Mouse (Mus musculus) embryonic facial prominence, embryonic 13.5 days (tissue): ENCODE measurements at regions not wholly inside any gene's neighbourhood (a gene's known extent, or its start where the extent isn't known, plus 50 kb on each side); places are given as distances from the start of the nearest gene placed in this dataset.

Experiments used
- ATAC-seq: fragments of 200-750 bp; cut with Nextera tagmentation; 2 replicates; pipeline ENCODE4 v1.8.0; 2017; ENCODE audit warnings: low read depth; ENCODE audit not compliant: insufficient number of reproducible peaks, insufficient read depth, low FRiP score, low TSS enrichment
- H3K27ac ChIP-seq: fragments of 300-500 bp; sonication (generic); 2 replicates; pipeline ENCODE4 v1.5.1; 2015; ENCODE audit warnings: moderate library complexity, mild to moderate bottlenecking, inconsistent platforms
- H3K27me3 ChIP-seq: fragments of 300-500 bp; sonication (generic); 2 replicates; pipeline ENCODE4 v1.6.1; 2015; ENCODE audit warnings: mild to moderate bottlenecking, inconsistent platforms
- H3K36me3 ChIP-seq: fragments of 300-500 bp; sonication (generic); 2 replicates; pipeline ENCODE4 v1.6.1; 2015; ENCODE audit warnings: mild to moderate bottlenecking, inconsistent platforms
- H3K4me1 ChIP-seq: fragments of 300-500 bp; sonication (generic); 2 replicates; pipeline ENCODE4 v1.6.1; 2015; ENCODE audit warnings: inconsistent platforms
- H3K4me2 ChIP-seq: fragments of 300-500 bp; sonication (generic); 2 replicates; pipeline ENCODE4 v1.6.1; 2015; ENCODE audit warnings: moderate library complexity, mild to moderate bottlenecking, inconsistent platforms
- H3K4me3 ChIP-seq: fragments of 300-500 bp; sonication (generic); 2 replicates; pipeline ENCODE4 v1.5.1; 2015; ENCODE audit warnings: mild to moderate bottlenecking, inconsistent platforms
- H3K9ac ChIP-seq: fragments of 300-500 bp; sonication (generic); 2 replicates; pipeline ENCODE4 v1.6.1; 2015; ENCODE audit warnings: mild to moderate bottlenecking, inconsistent platforms
- H3K9me3 ChIP-seq: fragments of 300-500 bp; sonication (generic); 2 replicates; pipeline ENCODE4 v1.6.1; 2016; ENCODE audit warnings: inconsistent platforms
- WGBS: fragments of 180-500 bp; shearing (Covaris S2); methylation state at CpG from one replicate; pipeline ENCODE4 v1.1.7; 2015; ENCODE audit warnings: mixed read lengths; 5-methylcytosine and 5-hydroxymethylcytosine counted together

DNA sequence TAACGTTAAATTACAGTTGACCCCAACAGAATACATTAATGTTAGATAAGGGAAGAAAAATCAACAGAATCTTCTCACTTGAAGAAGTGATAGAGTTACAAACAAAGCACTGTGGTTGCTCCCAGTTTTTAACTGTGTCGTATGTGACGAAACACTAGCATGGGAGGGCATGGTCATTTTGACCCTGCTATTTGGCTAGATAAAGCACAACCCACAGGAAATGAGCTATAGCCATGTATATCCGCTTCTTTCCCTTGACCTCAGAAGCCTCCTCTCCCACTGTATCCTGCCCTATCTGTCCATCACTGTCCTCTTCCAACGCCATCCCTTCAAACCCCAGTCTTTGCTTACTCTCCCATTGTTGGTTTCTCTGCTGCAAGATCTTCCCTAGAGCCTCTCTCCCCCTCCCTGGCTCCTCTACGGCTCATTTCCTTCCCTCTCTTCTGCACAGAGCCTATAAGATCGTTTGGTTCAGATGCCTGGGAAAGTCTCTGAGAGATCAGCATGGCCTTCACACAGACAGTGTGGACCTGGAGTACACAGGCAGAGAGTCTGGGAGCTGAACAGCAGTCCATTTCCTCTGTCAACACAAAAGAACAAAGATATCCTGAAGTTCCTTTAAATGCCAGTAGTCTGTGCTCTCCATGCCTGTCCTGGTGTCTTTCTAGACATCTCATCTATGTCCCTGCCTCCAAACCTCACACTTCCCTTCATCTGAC, 82.5 kb upstream of the Basp1 start:
- no peaks in the 10 kb centered on the region for H3K27me3 ChIP-seq
- H3K4me3 ChIP-seq, result no peak overlapping the region
- H3K4me1 ChIP-seq, result peaks cover 12% of the 10 kb centered on the region; the same call in 1 of the 2 replicates
- H3K9ac ChIP-seq, result no peak overlapping the region
- no peak overlapping the region for H3K27ac ChIP-seq
- no peaks in the 10 kb centered on the region for H3K36me3 ChIP-seq
- H3K9me3 ChIP-seq, result no peaks in the 10 kb centered on the region
- WGBS, result 64% methylated on average over 7 of the region's 7 CpGs
- no peak overlapping the region for H3K4me2 ChIP-seq
- no peak for ATAC-seq

DNA sequence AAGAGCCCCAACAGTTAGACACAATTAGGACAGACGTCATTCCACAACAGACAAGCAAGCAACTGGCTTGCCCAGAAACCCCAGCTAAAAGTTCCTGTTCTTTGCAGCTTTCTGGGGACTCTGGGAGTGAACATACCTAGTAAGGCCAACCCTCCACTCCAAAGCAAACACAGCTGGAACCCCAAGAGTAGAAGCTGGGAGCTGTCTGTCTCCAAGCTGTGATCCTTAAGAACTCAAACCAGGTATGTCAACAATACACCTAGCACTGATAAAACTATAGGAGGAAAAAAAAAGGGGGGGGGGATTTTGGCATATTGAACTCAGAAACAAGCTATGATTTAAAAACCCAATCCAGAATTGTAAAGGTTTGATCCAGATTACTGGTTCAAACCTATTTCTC, 84.2 kb upstream of the Basp1 start:
- Histone ChIP-seq H3K36me3 (no peaks in the 10 kb centered on the region), H3K9ac (no peak overlapping the region), H3K9me3 (no peaks in the 10 kb centered on the region), H3K4me2 (no peak overlapping the region), H3K4me1 (peaks cover 8% of the 10 kb centered on the region; the same call in 1 of the 2 replicates), H3K4me3 (no peak overlapping the region), H3K27ac (no peak overlapping the region), H3K27me3 (no peaks in the 10 kb centered on the region)
- ATAC-seq, result no peak
- WGBS, result 38% methylated on average over 1 of the region's 1 CpGs

DNA sequence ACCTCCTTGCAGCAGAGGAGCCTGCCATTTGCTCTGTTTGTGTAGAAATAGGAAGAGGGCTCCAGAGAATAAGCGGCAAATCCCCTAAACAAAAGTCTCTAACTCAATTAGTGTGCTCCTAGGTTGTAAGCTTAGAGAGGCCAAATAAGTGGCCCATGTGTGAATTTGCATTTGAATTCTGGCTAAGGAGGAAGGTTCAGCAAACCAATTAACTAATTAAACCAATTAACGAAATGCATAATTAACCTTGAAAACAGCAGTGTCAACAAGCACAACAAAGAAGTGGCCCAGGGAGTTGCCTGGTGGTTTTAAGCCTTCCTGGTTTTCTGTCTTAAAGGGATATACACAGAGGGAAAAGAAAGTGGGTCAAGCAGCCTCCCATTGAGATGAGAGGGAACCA, 84.9 kb upstream of the Basp1 start:
- 29% methylated on average over 2 of the region's 2 CpGs for WGBS

DNA sequence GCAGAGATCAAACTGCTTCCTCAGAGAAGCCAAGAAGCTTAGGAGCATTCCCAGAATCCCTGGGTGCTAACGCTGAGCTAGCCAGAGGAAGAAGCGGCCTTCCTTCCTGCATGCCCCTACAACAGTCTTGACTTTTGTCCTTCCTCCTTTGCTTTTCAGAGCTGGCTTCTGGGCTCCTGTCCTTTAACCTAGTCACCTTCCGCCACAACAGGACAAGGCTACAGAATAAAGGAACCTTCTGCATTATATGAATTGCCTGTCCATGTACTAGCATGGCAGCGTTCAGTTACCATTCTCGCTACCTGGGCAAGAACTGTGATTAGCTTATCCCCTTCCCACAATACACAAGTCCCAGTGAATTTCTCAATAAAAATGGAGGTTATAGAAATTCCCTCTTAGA, 88.9 kb upstream of the Basp1 start:
- 82% methylated on average over 5 of the region's 5 CpGs for WGBS
- H3K27me3 ChIP-seq, result no peaks in the 10 kb centered on the region; the same call in 1 of the 2 replicates
- H3K9me3 ChIP-seq, result no peaks in the 10 kb centered on the region
- no peak overlapping the region for H3K4me2 ChIP-seq
- no peak for ATAC-seq
- no peak overlapping the region for H3K4me3 ChIP-seq
- no peaks in the 10 kb centered on the region for H3K36me3 ChIP-seq
- H3K4me1 ChIP-seq, result no peaks in the 10 kb centered on the region; the same call in 1 of the 2 replicates
- no peak overlapping the region for H3K9ac ChIP-seq
- no peak overlapping the region for H3K27ac ChIP-seq

More for the DNA sequence above, 84.9 kb upstream of the Basp1 start:
- Histone ChIP-seq H3K36me3 (no peaks in the 10 kb centered on the region), H3K9me3 (no peaks in the 10 kb centered on the region), H3K4me3 (no peak overlapping the region), H3K27me3 (no peaks in the 10 kb centered on the region), H3K4me2 (no peak overlapping the region), H3K4me1 (peaks cover 3% of the 10 kb centered on the region; the same call in 1 of the 2 replicates), H3K27ac (no peak overlapping the region), H3K9ac (no peak overlapping the region)
- ATAC-seq, result no peak

DNA sequence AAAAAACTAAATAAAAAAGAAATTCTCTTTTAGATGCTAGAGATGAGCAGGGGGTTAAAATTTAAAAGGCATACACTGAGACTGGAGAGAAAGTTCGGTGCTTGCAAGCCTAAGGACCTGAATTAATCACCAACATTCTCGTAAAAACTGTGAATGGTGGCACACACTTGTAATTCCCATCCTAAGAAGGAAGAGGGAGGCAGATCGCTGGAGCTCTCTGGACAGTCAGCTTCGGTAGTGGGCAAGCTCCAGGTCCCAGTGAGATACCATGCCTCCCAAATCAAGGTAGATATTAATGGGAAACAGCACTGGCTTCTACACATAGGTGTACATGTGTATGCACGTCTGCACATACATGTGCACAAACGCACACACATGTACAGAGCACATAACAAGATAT, 89.5 kb upstream of the Basp1 start:
- ATAC-seq, result no peak
- Histone ChIP-seq H3K4me2 (no peak overlapping the region), H3K9me3 (no peaks in the 10 kb centered on the region), H3K27ac (no peak overlapping the region), H3K9ac (no peak overlapping the region), H3K27me3 (no peaks in the 10 kb centered on the region; the same call in 1 of the 2 replicates), H3K36me3 (no peaks in the 10 kb centered on the region), H3K4me1 (no peaks in the 10 kb centered on the region; the same call in 1 of the 2 replicates), H3K4me3 (no peak overlapping the region)
- 59% methylated on average over 6 of the region's 6 CpGs for WGBS

DNA sequence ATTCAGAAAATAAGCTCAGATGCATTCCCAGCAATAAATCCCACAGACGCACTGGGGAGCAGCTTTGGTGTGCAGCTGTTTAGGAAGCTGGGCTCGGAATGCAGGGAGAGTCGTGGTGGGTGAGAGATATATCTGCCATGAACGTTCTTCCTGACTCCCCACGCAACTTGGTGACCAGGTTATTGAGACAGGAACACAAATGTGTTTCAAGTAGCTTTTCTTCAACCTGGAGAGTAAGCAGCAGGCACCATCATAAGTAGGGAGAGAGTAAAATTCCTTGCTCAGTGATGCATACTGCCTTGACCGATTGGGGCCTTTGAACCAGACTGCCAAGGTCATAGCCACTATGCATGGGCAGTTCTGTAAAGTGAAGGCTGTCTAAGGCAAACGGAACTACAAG, 95.6 kb upstream of the Basp1 start:
- H3K27me3 ChIP-seq, result no peaks in the 10 kb centered on the region; the same call in none of the 2 replicates
- H3K9ac ChIP-seq, result no peak overlapping the region
- no peaks in the 10 kb centered on the region for H3K36me3 ChIP-seq
- peaks cover 18% of the 10 kb centered on the region for H3K4me1 ChIP-seq
- WGBS, result 44% methylated on average over 7 of the region's 7 CpGs
- ATAC-seq, result no peak
- H3K27ac ChIP-seq, result 0 out of 2 replicates have a peak overlapping the region, but pooled peaks have one; percentile 7
- no peak overlapping the region for H3K4me2 ChIP-seq
- no peaks in the 10 kb centered on the region for H3K9me3 ChIP-seq
- H3K4me3 ChIP-seq, result no peak overlapping the region

DNA sequence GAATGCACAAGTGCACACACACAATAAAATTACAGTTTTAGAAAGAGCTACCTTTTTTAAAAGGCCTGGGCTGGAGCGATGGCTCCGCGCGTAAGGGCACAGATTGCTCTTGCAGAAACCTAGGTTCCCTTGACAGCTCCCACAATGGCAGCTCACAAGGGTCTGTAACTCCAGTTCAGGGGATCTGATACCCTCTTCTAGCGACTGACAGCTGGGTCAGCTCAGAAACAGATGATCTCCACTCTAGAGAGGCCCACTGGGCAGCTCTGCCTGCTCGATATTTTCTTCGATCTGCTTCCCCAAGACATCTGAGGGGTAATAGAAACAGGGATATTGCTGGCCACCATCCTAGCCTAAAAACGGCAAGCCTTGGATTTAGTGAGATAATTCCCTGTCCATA, 96.0 kb upstream of the Basp1 start:
- no peak for ATAC-seq
- WGBS, result 62% methylated on average over 8 of the region's 8 CpGs
- 0 out of 2 replicates have a peak overlapping the region, but pooled peaks have one; percentile 7 for H3K27ac ChIP-seq

DNA sequence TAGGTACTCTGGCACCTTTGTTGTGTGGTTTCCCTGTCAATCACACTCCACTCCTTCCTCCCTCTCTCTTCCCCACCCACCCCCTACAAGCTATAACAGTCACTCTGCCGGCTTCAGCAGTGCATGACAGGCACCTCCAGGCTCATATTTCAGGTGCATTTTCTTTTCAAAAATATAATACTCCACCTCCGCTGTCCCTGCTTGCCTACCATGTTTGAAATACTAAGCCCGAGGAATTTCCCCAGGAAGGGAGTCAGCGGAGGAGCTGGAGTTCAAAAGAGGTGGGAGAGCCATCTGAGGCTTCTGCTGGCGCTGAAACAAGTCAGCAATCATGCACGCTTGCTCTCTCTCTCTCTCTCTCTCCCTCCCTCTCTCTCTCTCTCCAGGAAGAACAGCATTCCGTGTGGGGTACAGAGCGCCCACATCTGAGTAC, 96.5 kb upstream of the Basp1 start:
- peak overlapping the region; percentile 41 for H3K4me2 ChIP-seq
- H3K9me3 ChIP-seq, result no peaks in the 10 kb centered on the region
- no peak overlapping the region for H3K9ac ChIP-seq

More for the DNA sequence above, 96.0 kb upstream of the Basp1 start:
- Histone ChIP-seq H3K4me2 (peak overlapping the region; percentile 41; the same call in 1 of the 2 replicates), H3K9me3 (no peaks in the 10 kb centered on the region), H3K4me1 (peaks cover 18% of the 10 kb centered on the region), H3K4me3 (no peak overlapping the region), H3K36me3 (no peaks in the 10 kb centered on the region), H3K27me3 (no peaks in the 10 kb centered on the region; the same call in none of the 2 replicates), H3K9ac (no peak overlapping the region)

DNA sequence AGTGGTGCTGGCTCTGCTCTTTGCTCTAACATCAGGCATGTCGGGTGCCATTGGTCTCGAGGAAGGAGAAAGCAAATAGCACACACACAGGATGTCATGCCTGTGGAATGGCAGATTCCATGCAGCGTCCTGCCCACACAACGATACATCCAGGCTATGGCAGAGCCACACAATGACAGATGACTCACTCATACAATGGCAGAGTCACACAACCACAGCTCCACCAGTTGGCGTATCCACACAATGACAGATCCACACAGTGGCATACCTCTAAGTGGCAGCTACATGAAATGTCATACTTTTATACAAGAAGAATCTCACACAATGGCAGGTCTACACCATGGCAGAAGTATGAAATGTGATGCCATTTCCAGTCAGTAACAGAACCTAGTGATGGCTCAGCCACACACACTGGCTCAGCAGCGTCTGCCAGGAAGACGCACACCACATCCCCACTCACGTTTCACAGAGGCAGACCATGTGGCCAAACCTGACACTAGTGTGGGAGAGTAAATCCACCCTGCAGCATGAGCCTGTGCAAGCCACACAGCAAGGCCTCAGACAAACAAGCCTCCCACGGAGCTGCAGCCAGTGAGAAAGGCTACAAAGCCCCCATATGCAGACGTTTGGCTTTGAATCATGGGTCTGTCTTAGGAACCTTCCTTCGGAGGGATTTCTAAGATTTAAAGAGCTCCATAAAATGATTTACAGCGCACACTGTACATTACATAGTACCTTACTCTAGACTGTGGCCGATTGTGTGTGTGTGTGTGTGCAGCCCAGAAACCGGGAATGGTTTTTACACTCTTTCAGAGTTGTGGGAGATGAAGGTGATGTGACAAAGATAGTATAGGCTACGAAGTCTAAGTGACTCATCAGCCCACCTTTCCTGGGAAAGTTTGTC, 104.0 kb upstream of the Myo10 start:
- Histone ChIP-seq H3K4me1 (peaks cover 10% of the 10 kb centered on the region; the same call in 1 of the 2 replicates), H3K4me3 (no peak overlapping the region), H3K36me3 (no peaks in the 10 kb centered on the region), H3K27ac (no peak overlapping the region), H3K9ac (no peak overlapping the region), H3K9me3 (no peaks in the 10 kb centered on the region), H3K4me2 (no peak overlapping the region), H3K27me3 (no peaks in the 10 kb centered on the region)
- 62% methylated on average over 15 of the region's 15 CpGs for WGBS
- peak; percentile 53; the same call in 1 of the 2 replicates for ATAC-seq

More for the DNA sequence above, 96.5 kb upstream of the Basp1 start:
- Histone ChIP-seq H3K27me3 (no peaks in the 10 kb centered on the region; the same call in none of the 2 replicates), H3K4me3 (no peak overlapping the region), H3K27ac (0 out of 2 replicates have a peak overlapping the region, but pooled peaks have one; percentile 7), H3K36me3 (no peaks in the 10 kb centered on the region), H3K4me1 (peaks cover 18% of the 10 kb centered on the region)
- ATAC-seq, result peak; percentile 85; the same call in 1 of the 2 replicates
- WGBS, result 7% methylated on average over 8 of the region's 8 CpGs

DNA sequence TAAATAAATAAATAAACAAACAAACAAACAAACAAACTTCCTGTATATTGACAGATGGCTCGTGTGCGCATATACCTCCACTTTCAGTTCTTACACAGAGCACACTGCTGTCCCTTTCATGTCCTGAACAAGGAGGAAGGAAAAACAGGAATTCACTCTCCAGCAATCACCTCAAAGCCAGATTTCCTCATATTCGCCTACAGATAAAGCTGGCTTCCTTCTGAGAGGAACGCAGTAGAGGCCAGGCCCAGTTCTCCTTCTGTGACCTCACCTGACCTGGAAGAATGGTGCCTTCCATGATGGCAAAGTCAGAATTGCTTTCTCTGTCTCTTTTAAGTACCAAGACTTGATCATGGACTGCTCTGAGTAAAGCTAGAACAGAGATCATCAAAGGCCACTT, 98.1 kb upstream of the Myo10 start:
- no peaks in the 10 kb centered on the region for H3K36me3 ChIP-seq
- no peak for ATAC-seq
- H3K9ac ChIP-seq, result no peak overlapping the region
- no peaks in the 10 kb centered on the region for H3K27me3 ChIP-seq
- 87% methylated on average over 4 of the region's 4 CpGs for WGBS
- no peaks in the 10 kb centered on the region for H3K4me1 ChIP-seq
- H3K4me3 ChIP-seq, result no peak overlapping the region
- no peaks in the 10 kb centered on the region for H3K9me3 ChIP-seq
- no peak overlapping the region for H3K4me2 ChIP-seq
- H3K27ac ChIP-seq, result no peak overlapping the region

DNA sequence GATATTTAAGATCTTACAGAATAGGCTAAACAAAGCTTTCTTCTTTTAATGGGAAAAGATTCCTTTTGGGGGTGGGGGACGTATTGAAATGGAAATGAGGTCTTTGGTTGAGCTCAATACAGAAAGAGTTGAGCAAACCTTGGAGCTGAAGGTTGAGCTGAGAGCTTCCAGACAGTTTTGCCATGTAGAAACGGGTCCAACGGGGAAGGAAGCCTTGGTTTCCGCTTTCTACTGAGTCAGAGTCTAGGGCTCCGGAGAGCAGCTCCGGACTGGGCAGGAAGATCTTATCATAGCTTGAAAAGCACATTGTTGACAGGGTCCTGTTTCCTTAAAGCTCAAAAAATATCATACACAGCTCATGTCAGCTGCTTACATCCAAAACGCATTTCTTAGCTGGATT, 97.0 kb upstream of the Myo10 start:
- H3K9me3 ChIP-seq, result no peaks in the 10 kb centered on the region
- no peak overlapping the region for H3K4me3 ChIP-seq
- H3K4me2 ChIP-seq, result no peak overlapping the region
- WGBS, result 66% methylated on average over 7 of the region's 7 CpGs
- no peak overlapping the region for H3K9ac ChIP-seq
- H3K36me3 ChIP-seq, result no peaks in the 10 kb centered on the region
- no peaks in the 10 kb centered on the region for H3K4me1 ChIP-seq
- H3K27me3 ChIP-seq, result no peaks in the 10 kb centered on the region
- ATAC-seq, result no peak
- H3K27ac ChIP-seq, result no peak overlapping the region
